Mouse (Mus musculus): ENCODE data around the gene Hist1h4a. TPM values are rescaled to one million over a fixed set of nuclear protein-coding genes. Genes with fewer than 3 reads are reported as not detected.

Hist1h4a gene
- polyA plus RNA-seq, 1 experiment from 2014 or later = 1.1 TPM

DNA sequence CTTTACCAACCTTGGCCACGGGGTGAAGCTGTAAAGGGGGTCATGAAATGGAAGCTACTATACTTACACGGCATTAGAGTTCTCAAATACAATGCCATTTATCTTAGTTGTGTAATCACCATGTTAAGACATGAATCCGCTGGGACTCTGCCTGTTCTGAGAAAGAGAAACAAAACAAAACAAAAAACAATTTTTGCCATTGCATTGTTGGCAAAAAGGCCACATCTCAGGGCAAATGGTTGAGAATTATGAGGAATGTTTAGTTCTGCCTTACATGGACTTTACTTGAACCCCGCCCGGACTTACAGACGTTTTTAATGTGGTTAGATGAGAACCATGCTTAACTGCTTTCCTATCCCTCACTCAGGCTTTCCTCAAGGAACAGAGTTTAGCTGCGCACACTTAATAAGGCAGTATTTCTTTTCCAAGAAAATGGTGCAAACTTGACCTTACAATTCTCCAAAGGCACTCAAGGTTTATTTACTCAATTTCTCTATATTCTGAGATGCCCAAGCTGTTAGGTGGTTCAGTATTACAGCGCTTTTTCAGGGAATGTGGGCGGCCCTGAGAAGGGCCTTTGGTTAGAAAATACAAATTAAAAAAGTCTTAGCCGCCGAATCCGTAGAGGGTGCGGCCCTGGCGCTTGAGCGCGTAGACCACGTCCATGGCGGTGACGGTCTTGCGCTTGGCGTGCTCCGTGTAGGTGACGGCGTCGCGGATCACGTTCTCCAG is 624 bp downstream of the Hist1h4a start:
- H3K4me3 ChIP-seq (replicated peaks; ENCODE audit: low read depth, low read length) = peak overlapping the region; percentile 46
- H3K36me3 ChIP-seq (ENCODE audit: control insufficient read depth, insufficient read depth, low read length) = no peaks in the 10 kb centered on the region
- H3K4me2 ChIP-seq (ENCODE audit: low read length) = peak overlapping the region; percentile 77
- H3K4me1 ChIP-seq (ENCODE audit: control insufficient read depth, insufficient read depth, low read length) = peaks cover 31% of the 10 kb centered on the region
- no peaks in the 10 kb centered on the region for H3K27me3 ChIP-seq (ENCODE audit: control insufficient read depth, insufficient read depth, low read length)
- DNase-seq (peak; percentile 44), ATAC-seq (ENCODE audit: low FRiP score, low TSS enrichment) (peak; percentile 31)
- peak overlapping the region; percentile 79 for H3K27ac ChIP-seq (replicated peaks; ENCODE audit: low read depth, low read length)
- WGBS = under 1% methylated on average over 19 of the region's 27 CpGs
- H3K9ac ChIP-seq (replicated peaks; ENCODE audit: low read length) = peak overlapping the region; percentile 39; the same call in 1 of the 2 replicates
- no peaks in the 10 kb centered on the region for H3K9me3 ChIP-seq (ENCODE audit: control insufficient read depth, low read length)

DNA sequence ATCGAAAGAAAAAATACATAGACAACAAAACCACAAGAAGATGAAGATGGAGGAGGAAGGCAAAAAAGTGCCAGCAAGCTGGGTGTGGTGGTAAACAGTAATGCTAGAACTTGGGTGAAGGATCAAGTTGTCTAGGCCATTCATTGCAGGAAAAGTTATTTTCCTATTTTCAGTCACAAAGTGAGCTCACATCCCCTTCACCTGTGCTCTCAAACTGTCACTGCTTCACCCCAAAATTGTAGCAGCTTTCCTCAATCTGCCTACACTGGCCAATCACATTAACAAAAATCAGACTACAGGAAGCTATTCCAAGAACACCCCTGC is 1.2 kb downstream of the Hist1h4a start:
- no peak overlapping the region for H3K9ac ChIP-seq (replicated peaks; ENCODE audit: low read length)
- no peaks in the 10 kb centered on the region for H3K9me3 ChIP-seq (ENCODE audit: control insufficient read depth, low read length)
- H3K4me1 ChIP-seq (ENCODE audit: control insufficient read depth, insufficient read depth, low read length) = peaks cover 31% of the 10 kb centered on the region
- peak overlapping the region; percentile 77 for H3K4me2 ChIP-seq (ENCODE audit: low read length)
- DNase-seq (no peak), ATAC-seq (ENCODE audit: low FRiP score, low TSS enrichment) (no peak)
- no peak overlapping the region for H3K4me3 ChIP-seq (replicated peaks; ENCODE audit: low read depth, low read length)
- no peaks in the 10 kb centered on the region for H3K36me3 ChIP-seq (ENCODE audit: control insufficient read depth, insufficient read depth, low read length)
- no peak overlapping the region for H3K27ac ChIP-seq (replicated peaks; ENCODE audit: low read depth, low read length)
- WGBS = 75% methylated on average over 1 of the region's 1 CpGs
- no peaks in the 10 kb centered on the region for H3K27me3 ChIP-seq (ENCODE audit: control insufficient read depth, insufficient read depth, low read length)

DNA sequence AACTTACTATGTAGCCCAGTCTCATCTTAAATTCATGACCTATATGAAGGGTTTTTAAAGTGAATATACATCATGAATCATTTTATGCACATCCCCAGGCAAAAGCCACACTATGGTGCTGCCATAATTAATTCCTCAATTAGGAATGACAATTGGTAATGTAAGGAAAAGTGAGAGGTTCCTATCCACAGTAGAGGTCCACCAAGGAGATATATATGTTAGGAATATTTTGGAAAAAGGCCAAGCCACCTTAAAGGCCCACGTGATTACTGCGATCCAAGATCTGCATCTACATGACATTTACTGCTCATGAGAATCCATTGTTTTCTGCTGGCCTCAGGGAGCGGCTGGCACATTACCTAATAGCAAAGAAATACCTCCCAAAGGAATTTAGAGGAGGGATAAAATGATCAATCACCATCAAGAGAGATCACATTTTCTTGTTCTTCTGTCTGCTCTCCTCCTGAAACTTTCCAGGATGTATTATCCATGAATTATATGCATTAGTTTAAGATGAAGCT is 1.7 kb downstream of the Hist1h4a start:
- Histone ChIP-seq H3K4me2 (ENCODE audit: low read length) (no peak overlapping the region), H3K9ac (replicated peaks; ENCODE audit: low read length) (no peak overlapping the region), H3K4me1 (ENCODE audit: control insufficient read depth, insufficient read depth, low read length) (peaks cover 28% of the 10 kb centered on the region), H3K9me3 (ENCODE audit: control insufficient read depth, low read length) (no peaks in the 10 kb centered on the region), H3K27ac (replicated peaks; ENCODE audit: low read depth, low read length) (no peak overlapping the region), H3K27me3 (ENCODE audit: control insufficient read depth, insufficient read depth, low read length) (no peaks in the 10 kb centered on the region), H3K4me3 (replicated peaks; ENCODE audit: low read depth, low read length) (no peak overlapping the region), H3K36me3 (ENCODE audit: control insufficient read depth, insufficient read depth, low read length) (no peaks in the 10 kb centered on the region)
- ATAC-seq (ENCODE audit: low FRiP score, low TSS enrichment) (no peak), DNase-seq (no peak)
- 76% methylated on average over 3 of the region's 3 CpGs for WGBS

DNA sequence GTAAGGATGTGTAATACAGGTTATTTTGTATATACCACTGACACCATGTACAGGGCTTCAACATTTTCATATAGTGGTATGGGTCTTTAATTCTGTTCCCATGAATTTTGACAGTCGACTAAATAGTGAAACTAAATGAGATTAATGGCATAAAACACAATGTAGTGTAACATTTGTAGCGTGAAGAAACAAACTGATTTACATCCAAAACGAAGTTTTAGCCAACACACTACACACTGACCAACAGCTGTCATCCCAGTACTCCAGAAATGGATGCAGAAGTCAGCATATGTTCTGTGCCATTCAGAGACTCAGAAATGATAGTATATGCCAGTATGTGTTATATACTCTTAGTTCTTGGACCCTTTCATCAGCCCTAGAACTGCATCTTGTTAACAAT is 3.1 kb downstream of the Hist1h4a start:
- Histone ChIP-seq H3K4me1 (ENCODE audit: control insufficient read depth, insufficient read depth, low read length) (peaks cover 18% of the 10 kb centered on the region), H3K27ac (replicated peaks; ENCODE audit: low read depth, low read length) (no peak overlapping the region), H3K4me3 (replicated peaks; ENCODE audit: low read depth, low read length) (no peak overlapping the region), H3K27me3 (ENCODE audit: control insufficient read depth, insufficient read depth, low read length) (no peaks in the 10 kb centered on the region), H3K9me3 (ENCODE audit: control insufficient read depth, low read length) (no peaks in the 10 kb centered on the region), H3K36me3 (ENCODE audit: control insufficient read depth, insufficient read depth, low read length) (no peaks in the 10 kb centered on the region), H3K4me2 (ENCODE audit: low read length) (peak overlapping the region; percentile 65), H3K9ac (replicated peaks; ENCODE audit: low read length) (no peak overlapping the region)
- DNase-seq (no peak), ATAC-seq (ENCODE audit: low FRiP score, low TSS enrichment) (no peak)
- 46% methylated on average over 3 of the region's 3 CpGs for WGBS

DNA sequence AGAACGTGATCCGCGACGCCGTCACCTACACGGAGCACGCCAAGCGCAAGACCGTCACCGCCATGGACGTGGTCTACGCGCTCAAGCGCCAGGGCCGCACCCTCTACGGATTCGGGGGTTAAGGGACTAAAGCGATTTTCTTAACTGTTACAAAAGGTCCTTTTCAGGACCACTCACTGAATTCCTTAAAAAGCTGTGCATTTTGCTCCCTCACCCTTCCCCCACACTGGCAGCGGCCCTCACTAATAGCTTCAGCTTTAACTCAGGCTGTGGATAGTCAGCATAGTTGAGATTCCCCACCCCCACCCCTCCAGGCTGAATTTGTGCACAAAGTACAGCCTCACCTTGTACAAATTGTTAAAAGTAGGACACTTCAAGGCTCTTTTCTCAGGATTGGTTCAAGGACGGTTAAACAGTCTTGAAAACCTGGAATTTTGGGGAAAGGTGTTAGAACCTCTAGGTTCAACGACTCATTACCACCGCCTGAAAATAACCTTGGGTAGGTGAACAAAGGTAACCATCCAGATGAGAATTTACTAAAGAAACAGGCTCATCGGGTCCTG is 3.7 kb downstream of the Hist1h4a start:
- Histone ChIP-seq H3K9me3 (ENCODE audit: control insufficient read depth, low read length) (no peaks in the 10 kb centered on the region), H3K27me3 (ENCODE audit: control insufficient read depth, insufficient read depth, low read length) (no peaks in the 10 kb centered on the region), H3K4me2 (ENCODE audit: low read length) (peak overlapping the region; percentile 65), H3K36me3 (ENCODE audit: control insufficient read depth, insufficient read depth, low read length) (no peaks in the 10 kb centered on the region), H3K4me3 (replicated peaks; ENCODE audit: low read depth, low read length) (peak overlapping the region; percentile 30), H3K9ac (replicated peaks; ENCODE audit: low read length) (no peak overlapping the region; the same call in 1 of the 2 replicates), H3K27ac (replicated peaks; ENCODE audit: low read depth, low read length) (peak overlapping the region; percentile 65), H3K4me1 (ENCODE audit: control insufficient read depth, insufficient read depth, low read length) (peaks cover 13% of the 10 kb centered on the region)
- peak; percentile 42 for DNase-seq
- under 1% methylated on average over 15 of the region's 23 CpGs for WGBS
- no peak for ATAC-seq (ENCODE audit: low FRiP score, low TSS enrichment)

DNA sequence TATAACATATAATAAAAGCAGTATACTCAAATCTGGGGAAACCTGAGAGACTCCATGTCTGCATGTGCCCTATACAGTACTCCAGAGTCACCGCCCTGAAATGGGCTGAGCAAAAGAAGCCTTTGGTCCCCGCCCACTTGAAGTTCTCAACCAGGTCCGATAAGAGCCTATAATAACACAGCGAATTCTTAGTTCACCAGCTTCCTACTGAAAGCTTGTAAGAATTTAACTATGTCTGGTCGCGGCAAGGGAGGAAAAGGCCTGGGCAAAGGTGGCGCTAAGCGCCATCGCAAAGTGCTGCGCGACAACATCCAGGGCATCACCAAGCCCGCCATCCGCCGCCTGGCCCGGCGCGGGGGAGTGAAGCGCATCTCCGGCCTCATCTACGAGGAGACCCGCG is 4.2 kb downstream of the Hist1h4a start, which contains the start of gene Hist1h4b:
TSS of gene Hist1h4b (plus strand) at position 224 of the 400 bp plus-strand sequence.
- Histone ChIP-seq H3K9ac (replicated peaks; ENCODE audit: low read length) (no peak within 1 kb of the TSS; the same call in 1 of the 2 replicates), H3K27ac (replicated peaks; ENCODE audit: low read depth, low read length) (peak within 1 kb of the TSS; percentile 65), H3K4me3 (replicated peaks; ENCODE audit: low read depth, low read length) (peak within 1 kb of the TSS; percentile 30), H3K27me3 (ENCODE audit: control insufficient read depth, insufficient read depth, low read length) (no peaks in the 10 kb centered on the region), H3K36me3 (ENCODE audit: control insufficient read depth, insufficient read depth, low read length) (no peaks in the 10 kb centered on the region), H3K4me1 (ENCODE audit: control insufficient read depth, insufficient read depth, low read length) (peaks cover 13% of the 10 kb centered on the region), H3K9me3 (ENCODE audit: control insufficient read depth, low read length) (no peaks in the 10 kb centered on the region), H3K4me2 (ENCODE audit: low read length) (peak within 1 kb of the TSS; percentile 65)
- DNase-seq = peak; percentile 95
- 1% methylated on average over 17 of the region's 22 CpGs for WGBS
- peak; percentile 67 for ATAC-seq (ENCODE audit: low FRiP score, low TSS enrichment)

DNA sequence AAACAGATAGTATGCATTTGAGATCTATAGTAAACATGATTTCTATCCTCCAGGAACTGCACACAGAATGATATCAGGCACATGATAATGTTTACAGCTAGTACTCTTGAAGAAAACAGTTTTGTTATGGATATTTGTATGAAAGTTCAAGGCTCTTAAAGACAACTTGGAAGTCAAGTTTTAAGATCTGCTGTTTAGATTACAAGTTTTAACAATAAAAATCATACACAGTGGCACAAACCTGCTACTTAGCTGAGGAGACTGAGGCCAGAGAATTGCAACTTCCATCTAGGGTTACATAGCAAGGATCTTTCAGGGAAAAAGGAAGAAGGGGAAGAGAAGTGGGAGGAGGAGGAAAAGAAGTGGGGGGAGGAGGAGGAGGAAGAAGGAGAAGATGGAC is 6.0 kb downstream of the Hist1h4a start:
- Histone ChIP-seq H3K4me1 (ENCODE audit: control insufficient read depth, insufficient read depth, low read length) (peaks cover 11% of the 10 kb centered on the region), H3K9me3 (ENCODE audit: control insufficient read depth, low read length) (no peaks in the 10 kb centered on the region), H3K4me3 (replicated peaks; ENCODE audit: low read depth, low read length) (no peak overlapping the region), H3K9ac (replicated peaks; ENCODE audit: low read length) (no peak overlapping the region), H3K4me2 (ENCODE audit: low read length) (no peak overlapping the region), H3K27me3 (ENCODE audit: control insufficient read depth, insufficient read depth, low read length) (no peaks in the 10 kb centered on the region), H3K36me3 (ENCODE audit: control insufficient read depth, insufficient read depth, low read length) (no peaks in the 10 kb centered on the region), H3K27ac (replicated peaks; ENCODE audit: low read depth, low read length) (no peak overlapping the region)
- DNase-seq (no peak), ATAC-seq (ENCODE audit: low FRiP score, low TSS enrichment) (no peak)

DNA sequence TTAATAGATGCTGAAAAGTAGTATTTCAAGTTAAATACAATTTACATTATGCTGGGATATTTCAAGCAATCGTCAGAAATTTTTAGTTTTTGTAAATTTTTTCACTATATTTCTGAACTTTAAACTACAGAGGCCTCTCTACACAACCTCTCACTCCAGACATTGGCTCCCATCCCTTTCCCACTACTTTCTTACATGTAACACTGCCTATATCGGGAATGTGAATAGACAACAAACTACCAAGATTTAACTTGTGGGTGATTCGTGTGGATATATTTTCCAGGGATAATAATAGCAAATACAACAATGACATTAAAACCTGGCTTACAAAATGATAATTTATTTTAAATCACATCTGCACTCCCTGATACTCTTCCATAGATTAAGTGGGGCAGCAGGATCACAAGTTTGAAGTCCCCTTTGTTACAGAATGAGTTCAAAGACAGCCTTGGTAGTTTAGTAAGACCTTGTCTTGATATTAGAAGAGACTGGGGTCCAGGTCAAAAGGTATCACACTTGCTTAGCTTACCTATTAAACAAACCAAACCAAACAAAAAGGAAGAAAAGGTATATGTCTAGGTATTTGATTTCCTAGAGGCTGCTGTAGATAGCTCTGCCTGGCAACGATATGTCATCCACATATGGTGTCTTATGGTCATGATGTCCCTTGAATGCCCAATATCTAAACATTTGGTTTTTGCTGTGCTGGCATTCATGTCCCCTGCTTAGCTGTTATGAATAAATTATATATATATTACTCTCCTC is 7.5 kb downstream of the Hist1h4a start:
- H3K4me2 ChIP-seq (ENCODE audit: low read length) = 0 out of 2 replicates have a peak overlapping the region, but pooled peaks have one; percentile 10
- 56% methylated on average over 4 of the region's 4 CpGs for WGBS
- no peaks in the 10 kb centered on the region for H3K27me3 ChIP-seq (ENCODE audit: control insufficient read depth, insufficient read depth, low read length)
- no peak overlapping the region for H3K4me3 ChIP-seq (replicated peaks; ENCODE audit: low read depth, low read length)
- ATAC-seq (ENCODE audit: low FRiP score, low TSS enrichment) (no peak), DNase-seq (no peak)
- H3K9ac ChIP-seq (replicated peaks; ENCODE audit: low read length) = no peak overlapping the region
- H3K27ac ChIP-seq (replicated peaks; ENCODE audit: low read depth, low read length) = no peak overlapping the region
- no peaks in the 10 kb centered on the region for H3K36me3 ChIP-seq (ENCODE audit: control insufficient read depth, insufficient read depth, low read length)
- peaks cover 9% of the 10 kb centered on the region for H3K4me1 ChIP-seq (ENCODE audit: control insufficient read depth, insufficient read depth, low read length)
- H3K9me3 ChIP-seq (ENCODE audit: control insufficient read depth, low read length) = no peaks in the 10 kb centered on the region
